Mouse (Mus musculus) common myeloid progenitor, adult 5-6 weeks (primary cell): ENCODE measurements at regions not wholly inside any gene's neighbourhood (a gene's known extent, or its start where the extent isn't known, plus 50 kb on each side); places are given as distances from the start of the nearest gene placed in this dataset.

Experiments used
- ATAC-seq: replicated peaks from 2 replicates; pipeline ENCODE4 v1.8.0; 2016; ENCODE audit warnings: low read depth, mild to moderate bottlenecking, moderate TSS enrichment, inconsistent platforms; ENCODE audit not compliant: poor library complexity, severe bottlenecking

GRCm38 (mm10) chr1:60823006-60823665 lies 63.7 kb upstream of the Ctla4 start:
- ATAC-seq = peak; percentile 79

GRCm38 (mm10) chr1:60824218-60825125 lies 62.3 kb upstream of the Ctla4 start:
- peak; percentile 71 for ATAC-seq

GRCm38 (mm10) chr1:60825256-60826186 lies 61.3 kb upstream of the Ctla4 start:
- no peak for ATAC-seq

GRCm38 (mm10) chr1:60826981-60827380 lies 59.8 kb upstream of the Ctla4 start:
- ATAC-seq = no peak

GRCm38 (mm10) chr1:60828152-60828551 lies 58.6 kb upstream of the Ctla4 start:
- ATAC-seq = no peak

- ATAC-seq = no peak
These were observed 57.0 kb upstream of the Ctla4 start for GRCm38 (mm10) chr1:60829849-60830248.

- ATAC-seq = no peak
These were observed 53.1 kb upstream of the Ctla4 start for GRCm38 (mm10) chr1:60833668-60834067.
